Mouse (Mus musculus) liver, postnatal 0 days (tissue): ENCODE results near the gene Limd1.

Source experiments
- CTCF ChIP-seq: sonication (generic); IDR thresholded peaks from 2 replicates; pipeline ENCODE4 v1.5.1; 2016; ENCODE audit warnings: antibody characterized with exemption, low read depth
- EP300 ChIP-seq: IDR thresholded peaks from 2 replicates; pipeline ENCODE4 v1.6.1; 2016; ENCODE audit warnings: antibody characterized with exemption, low read depth, mild to moderate bottlenecking

DNA sequence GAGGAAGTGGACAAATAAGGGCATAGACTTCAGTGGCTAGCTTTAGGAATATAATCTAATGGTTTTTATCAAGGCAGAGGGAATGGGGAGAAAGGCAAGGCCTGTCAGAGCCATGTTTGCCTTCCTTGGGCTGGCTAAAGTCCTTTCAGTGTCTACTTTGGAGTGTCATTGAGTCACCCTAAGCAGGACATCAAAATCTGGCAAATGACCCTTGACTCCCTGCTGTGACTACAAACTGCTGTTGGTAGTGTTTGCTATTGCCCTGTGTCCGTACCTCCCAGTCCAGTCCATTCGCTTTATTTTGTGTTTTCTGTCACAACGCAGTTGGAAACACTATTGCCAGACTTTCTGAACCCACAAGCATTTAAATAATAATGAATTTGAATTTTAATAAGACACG is 48.6 kb upstream of the Limd1 start:
- TF ChIP-seq CTCF = no peak
- TF ChIP-seq EP300 = no peak
